Mouse (Mus musculus) left cerebral cortex, adult 18-20 months (tissue): ENCODE data around the gene Crip2. TPM values are rescaled to one million over a fixed set of nuclear protein-coding genes. Genes with fewer than 3 reads are reported as not detected.

Experiments
- DNase-seq, 2 experiments: peaks; one replicate each; pipeline ENCODE4 v3.0.0; 2021 to 2022; ENCODE audit warnings: low spot score in 2 of 2, mixed read lengths in 1 of 2
- total RNA-seq, 2 experiments: library from RNA; stranded (reverse); gene quantifications; 2 replicates each; pipeline ENCODE4 v1.2.3; 2021

Gene Crip2
- total RNA-seq, 2 experiments from 2014 or later: 142 to 162 TPM

DNA sequence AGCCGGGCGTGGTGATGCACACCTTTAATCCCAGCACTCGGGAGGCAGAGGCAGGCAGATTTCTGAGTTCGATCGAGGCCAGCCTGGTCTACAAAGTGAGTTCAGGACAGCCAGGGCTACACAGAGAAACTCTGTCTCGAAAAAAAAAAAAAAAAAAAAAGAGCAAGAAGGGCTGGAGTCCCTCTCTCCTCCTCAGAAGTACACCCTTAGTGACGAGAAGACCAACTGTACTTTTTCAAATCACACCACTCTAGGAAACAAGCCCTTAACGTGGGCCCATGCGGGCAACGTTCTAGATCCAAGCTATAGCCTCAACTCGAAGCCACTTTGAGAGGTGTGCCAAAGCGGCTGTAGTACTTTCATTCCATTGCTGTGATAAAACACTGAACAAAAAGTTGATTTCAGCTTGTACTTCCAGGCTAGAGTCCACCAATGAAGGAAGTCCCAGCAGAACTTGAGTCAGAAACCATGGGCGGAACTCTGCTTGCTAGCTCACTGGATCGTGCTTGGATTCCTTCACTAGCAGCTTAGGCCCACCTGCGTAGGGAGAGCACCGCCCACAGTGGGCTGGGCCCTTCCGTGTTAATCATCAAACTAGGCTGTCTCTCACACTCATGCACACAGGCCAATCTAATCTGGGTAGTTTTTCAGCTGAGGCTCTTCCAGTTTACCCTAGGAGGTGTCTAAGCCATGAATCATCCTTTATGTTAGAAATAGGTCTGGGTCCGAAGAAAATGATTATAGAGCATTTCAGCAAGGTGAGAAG lies 37.1 kb downstream of the Crip2 start:
- DNase-seq: no peak

DNA sequence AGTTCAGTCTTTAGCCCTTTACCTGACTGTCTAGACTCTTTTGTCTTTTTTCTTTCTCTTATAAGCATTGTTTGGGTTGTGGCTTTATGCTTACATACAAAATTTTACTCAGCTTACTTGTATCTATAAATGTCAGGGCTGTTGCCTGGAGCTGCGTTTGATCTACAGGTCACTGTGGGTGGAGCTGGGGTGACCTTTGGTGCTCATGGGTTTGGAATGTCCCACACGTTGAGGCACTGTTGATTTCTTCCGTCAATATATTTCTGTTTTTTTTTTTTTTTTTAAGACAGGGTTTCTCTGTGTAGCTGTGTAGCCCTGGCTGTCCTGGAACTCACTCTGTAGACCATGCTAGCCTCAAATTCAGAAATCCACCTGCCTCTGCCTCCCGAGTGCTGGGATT lies 41.0 kb downstream of the Crip2 start:
- DNase-seq: no peak

DNA sequence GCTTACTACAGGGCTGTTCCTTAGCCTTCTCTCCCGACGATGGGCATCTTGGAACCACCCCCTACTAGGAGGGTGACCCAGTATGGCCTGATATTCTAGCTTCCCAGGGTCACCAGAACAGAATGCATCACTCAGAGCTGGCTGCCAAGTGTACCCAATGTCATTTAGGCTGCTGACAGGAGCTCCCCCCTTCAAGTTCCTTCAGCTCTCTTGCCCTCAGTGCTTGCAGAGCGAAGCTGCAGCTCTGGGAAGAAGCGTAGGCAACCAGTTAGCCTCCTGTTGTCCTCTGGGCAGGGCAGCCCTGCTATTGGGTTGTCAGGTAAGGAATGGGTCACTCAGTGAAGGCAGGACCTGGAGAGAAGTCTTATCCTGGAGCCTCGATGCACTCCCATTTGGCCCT lies 44.9 kb downstream of the Crip2 start:
- DNase-seq: no peak

DNA sequence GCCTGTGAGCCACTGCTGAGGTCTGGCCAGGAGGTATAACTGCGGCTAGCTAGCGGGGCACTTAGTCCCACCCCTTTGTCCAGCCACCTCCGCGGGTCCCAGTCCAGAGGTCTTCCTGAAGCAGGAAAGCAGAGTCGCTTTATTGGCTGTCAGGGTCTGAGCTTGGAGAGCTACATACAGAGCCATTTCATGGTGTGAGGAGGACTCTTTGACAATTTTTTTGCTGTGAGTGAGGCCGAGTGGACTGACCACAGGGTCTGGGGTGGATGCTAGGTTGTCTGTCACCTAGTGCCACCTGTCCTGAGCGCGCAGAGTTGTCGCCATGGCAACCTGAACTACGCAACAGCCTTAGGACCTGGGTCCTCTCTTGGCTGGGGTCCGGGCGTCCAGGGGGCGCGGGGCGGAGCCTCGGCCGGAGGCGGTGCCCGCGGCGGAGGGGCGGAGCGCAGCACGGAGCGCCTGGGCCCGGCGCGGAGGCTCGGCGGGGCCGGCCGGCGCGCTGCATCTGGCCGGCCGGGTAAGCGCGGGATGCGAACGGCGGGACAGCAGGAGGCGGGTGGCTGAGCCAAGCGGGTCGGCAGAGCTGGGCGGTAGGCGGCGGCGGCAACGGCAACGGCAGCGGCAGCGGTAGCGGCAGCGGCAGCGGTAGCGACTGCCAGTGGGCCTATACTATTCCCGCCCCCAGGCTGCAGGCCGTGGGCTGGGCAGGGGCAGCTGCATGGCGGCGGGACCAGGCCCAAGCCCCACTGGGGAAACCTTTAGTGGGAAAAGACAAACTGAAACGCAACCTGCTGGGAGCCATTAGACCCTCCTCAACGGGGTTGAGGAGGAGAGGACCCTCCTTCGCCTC lies 45.6 kb downstream of the Crip2 start, which contains the start of gene Tmem121:
TSS of gene Tmem121 (plus strand) at position 489 of the 850 bp plus-strand sequence.
- DNase-seq: peak in 1 of 2 experiments; percentile 50

DNA sequence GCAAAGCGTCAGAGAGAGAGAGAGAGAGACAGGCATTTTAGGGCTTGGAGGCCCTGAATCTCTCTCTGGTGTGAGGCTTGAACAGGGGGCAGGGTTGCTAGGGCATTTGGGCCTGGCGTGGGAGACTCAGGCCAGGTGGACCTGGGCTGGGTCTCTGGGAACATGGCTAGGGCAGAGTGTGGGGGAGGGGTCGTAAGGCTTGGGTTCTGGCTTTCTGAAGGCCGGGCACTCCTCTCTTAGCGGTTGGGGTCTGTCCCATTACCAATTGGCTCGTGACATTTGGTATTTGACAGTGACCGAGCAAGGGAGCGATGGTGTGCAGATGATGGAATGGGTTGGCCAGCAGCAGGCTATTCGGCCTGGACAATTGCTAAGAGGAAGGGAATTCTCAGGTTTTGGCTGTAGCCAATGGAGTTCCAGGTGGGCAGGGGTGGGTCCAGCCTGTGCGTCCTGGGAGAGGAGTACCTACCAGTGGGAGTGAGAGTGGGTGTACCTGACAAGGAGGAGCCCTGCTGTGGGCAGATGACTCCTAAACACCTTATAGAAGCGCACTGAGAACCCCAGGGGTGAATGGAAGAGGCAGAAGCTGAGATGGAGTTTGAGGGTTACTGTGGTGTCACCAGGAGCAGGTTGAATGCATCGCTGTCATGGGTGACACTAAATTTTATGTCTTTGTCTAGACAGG lies 46.4 kb downstream of the Crip2 start:
- DNase-seq: no peak

DNA sequence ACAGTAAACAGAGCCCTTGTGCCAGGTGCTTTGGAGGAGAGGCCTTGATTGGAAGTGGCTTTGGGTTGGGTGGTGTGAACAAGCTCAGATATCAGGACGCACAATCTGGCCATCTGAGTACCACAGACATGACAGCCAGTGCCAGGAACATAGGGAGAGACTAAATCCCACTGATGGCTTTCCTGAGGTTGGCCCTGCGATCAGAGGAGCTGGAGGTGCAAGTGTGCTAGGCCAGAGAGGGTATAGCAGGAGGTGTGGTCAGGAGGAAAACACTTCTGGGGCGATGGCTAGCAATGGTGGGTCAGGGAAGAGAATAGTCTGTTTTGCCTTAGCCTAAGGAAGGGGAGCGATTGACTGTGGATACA lies 47.0 kb downstream of the Crip2 start:
- DNase-seq: no peak

DNA sequence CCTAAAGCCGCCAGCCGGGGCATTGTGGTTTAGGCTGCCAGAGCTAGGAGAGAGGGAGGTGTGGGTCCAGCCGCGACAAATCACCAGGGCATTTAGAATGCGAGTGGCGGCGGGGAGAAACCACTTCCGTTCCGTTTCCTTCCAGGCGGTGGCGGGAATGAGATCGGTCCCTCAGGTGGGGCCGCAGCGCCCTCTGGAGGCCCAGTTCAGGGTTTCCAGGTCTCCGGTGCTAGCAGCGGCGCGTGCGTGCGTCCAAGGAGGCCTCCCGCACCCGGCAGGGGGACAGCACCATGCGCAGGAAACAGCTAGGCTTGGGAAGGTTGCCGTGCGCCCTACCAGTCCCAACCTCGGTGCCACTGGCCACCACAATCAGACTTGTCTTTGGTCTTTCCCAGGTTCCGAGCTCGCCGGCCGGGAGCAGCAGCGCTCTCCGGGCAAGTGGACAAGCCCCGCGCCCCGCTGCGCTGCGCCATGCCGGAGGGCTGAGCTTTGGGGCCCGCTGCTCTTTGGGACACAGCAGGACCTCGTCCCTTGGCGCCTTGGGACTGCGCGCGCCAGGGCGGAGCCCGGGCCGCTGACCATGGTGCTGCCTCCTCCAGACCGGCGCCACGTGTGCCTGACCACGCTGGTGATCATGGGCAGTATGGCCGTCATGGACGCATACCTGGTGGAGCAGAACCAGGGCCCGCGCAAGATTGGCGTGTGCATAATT lies 47.7 kb downstream of the Crip2 start:
- peak; percentile 95 to 97 for DNase-seq

DNA sequence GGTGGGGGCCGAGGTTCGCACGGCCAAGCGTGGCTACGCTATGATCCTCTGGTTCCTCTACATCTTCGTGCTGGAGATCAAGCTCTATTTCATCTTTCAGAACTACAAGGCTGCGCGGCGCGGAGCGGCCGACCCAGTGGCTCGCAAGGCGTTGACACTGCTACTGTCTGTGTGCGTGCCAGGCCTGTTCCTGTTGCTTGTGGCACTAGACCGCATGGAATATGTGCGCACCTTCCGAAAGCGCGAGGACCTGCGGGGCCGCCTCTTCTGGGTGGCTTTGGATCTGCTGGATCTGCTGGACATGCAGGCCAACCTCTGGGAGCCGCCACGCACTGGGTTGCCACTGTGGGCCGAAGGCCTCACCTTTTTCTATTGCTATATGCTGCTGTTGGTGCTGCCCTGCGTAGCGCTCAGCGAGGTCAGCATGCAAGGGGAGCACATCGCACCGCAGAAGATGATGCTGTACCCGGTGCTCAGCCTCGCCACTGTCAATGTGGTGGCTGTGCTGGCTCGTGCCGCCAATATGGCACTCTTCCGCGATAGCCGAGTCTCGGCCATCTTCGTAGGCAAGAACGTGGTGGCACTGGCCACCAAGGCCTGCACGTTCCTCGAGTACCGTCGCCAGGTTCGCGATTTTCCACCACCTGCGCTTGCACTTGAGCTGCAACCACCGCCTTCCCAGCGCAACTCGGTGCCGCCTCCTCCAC lies 48.5 kb downstream of the Crip2 start:
- no peak for DNase-seq

DNA sequence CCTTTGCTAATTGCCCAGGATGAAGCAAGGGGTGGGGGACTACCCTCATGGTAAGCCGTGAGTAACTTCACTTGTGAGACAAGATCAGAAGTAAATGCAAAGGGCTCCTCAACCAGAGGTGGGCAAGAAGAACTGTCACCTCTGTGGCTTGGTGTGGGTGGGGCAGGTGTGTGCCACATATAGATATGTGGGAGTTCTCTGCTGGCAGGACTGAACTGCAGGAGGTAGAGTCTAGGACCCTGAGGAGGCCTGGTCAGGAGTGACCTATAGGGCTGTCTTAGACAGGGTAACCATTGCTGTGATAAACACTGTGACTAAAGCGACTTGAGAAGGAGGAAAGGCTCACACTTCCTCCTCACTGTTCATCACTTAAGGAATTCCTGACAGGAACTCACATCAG lies 53.4 kb downstream of the Crip2 start:
- no peak for DNase-seq

Other genes starting within 250 kb of the Crip2 start
- 10 to 100 TPM; 53.4 to 58.9 TPM for gene Jag2, start 210.5 kb upstream of the Crip2 start, total RNA-seq
- gene Nudt14, start 198.1 kb upstream of the Crip2 start, total RNA-seq: 10 to 100 TPM; 10.4 to 12.2 TPM
- gene Btbd6, start 163.8 kb upstream of the Crip2 start, total RNA-seq: 10 to 100 TPM; 67.9 to 68.5 TPM
- 10 to 100 TPM; 45.0 to 47.0 TPM for gene Brf1, start 139.5 kb upstream of the Crip2 start, total RNA-seq
- 10 to 100 TPM; 58.7 to 60.8 TPM for gene Pacs2, start 125.7 kb upstream of the Crip2 start, total RNA-seq
- gene Tex22, start 65.7 kb upstream of the Crip2 start, total RNA-seq: under 1 TPM; 0.44 to 0.73 TPM
- 10 to 100 TPM; 71.5 to 71.9 TPM for gene Mta1, start 42.0 kb upstream of the Crip2 start, total RNA-seq
- gene Crip1, start 6.1 kb downstream of the Crip2 start, total RNA-seq: 10 to 100 TPM; 14.3 to 15.9 TPM
- 1 to 10 TPM in 1 of 2 experiments, under 1 TPM in 1; 1.00 to 1.4 TPM for gene Tedc1, start 16.2 kb downstream of the Crip2 start, total RNA-seq
- 10 to 100 TPM; 25.5 to 27.5 TPM for gene Tmem121, start 45.7 kb downstream of the Crip2 start, total RNA-seq